In the genomic region with DNA sequence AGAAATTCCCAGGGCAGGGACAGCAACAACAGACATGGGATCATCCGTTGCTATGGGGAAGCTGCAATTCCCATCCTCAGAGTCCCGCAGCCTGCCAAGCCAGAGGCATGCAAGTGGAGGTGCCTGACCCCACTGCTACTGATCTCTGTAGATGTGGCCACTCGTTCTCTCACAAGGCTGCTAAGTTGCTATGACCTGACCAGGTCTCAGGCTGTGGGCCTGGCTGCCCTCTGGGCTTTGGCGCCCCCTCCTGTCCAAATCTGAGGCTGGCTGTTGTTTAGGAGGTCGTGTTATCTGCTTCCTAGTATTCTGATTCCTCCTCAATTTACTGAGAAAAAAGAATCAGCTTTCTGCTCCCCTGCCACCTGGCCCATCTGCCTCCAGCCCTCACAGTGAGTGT, we compare ENCODE assay signal across 8 mouse cellular contexts. TPM values are rescaled to one million over a fixed set of nuclear protein-coding genes. Genes with fewer than 3 reads are reported as not detected.
DNase-seq lines count a peak whose midpoint lies in the region; ATAC-seq and TF ChIP-seq lines count a peak whose summit lies in the region.

No protein-coding gene starts in this region.

- H3K4me1 ChIP-seq in embryonic facial prominence, embryonic 15.5 days, result no peaks in the 10 kb centered on the region
- H3K4me1 ChIP-seq in heart, postnatal 0 days (ENCODE audit: control insufficient read depth, insufficient read depth), result peaks cover 16% of the 10 kb centered on the region
- peaks cover 22% of the 10 kb centered on the region for H3K4me1 ChIP-seq in midbrain, embryonic 13.5 days (replicated peaks)
- no peaks in the 10 kb centered on the region for H3K4me1 ChIP-seq in thymus, adult 2 months (replicated peaks; ENCODE audit: control insufficient read depth, insufficient read depth, low read length)

- ATAC-seq in embryonic facial prominence, embryonic 15.5 days (ENCODE audit: insufficient number of reproducible peaks, low FRiP score, low TSS enrichment, low read depth), result peak; percentile 29; the same call in 1 of the 2 replicates
- ATAC-seq in heart, postnatal 0 days (ENCODE audit: insufficient read depth, low read depth), result peak; percentile 69; the same call in 1 of the 2 replicates
- peak; percentile 59 for ATAC-seq in midbrain, embryonic 13.5 days

- no peak overlapping the region for H3K27ac ChIP-seq in embryonic facial prominence, embryonic 15.5 days (replicated peaks)
- H3K27ac ChIP-seq in heart, postnatal 0 days (ENCODE audit: low read depth), result no peak overlapping the region
- H3K27ac ChIP-seq in midbrain, embryonic 13.5 days, result no peak overlapping the region
- H3K27ac ChIP-seq in thymus, adult 2 months (ENCODE audit: control insufficient read depth, insufficient read depth, low read length), result no peak overlapping the region

- peak; percentile 69 for TF ChIP-seq CTCF in heart, postnatal 0 days (IDR thresholded peaks at IDR 0.05; ENCODE audit: low read depth)
- TF ChIP-seq CTCF in thymus, adult 2 months (IDR thresholded peaks at IDR 0.05; ENCODE audit: borderline replicate concordance, control insufficient read depth, extremely low read depth, insufficient read depth, low read length, poor library complexity), result peak; percentile 83

- no peak for TF ChIP-seq EP300 in heart, postnatal 0 days (IDR thresholded peaks at IDR 0.05; ENCODE audit: low read depth)

- no peaks in the 10 kb centered on the region for H3K36me3 ChIP-seq in embryonic facial prominence, embryonic 15.5 days
- H3K36me3 ChIP-seq in heart, postnatal 0 days (replicated peaks; ENCODE audit: control insufficient read depth, insufficient read depth, low read length), result no peaks in the 10 kb centered on the region
- no peaks in the 10 kb centered on the region for H3K36me3 ChIP-seq in midbrain, embryonic 13.5 days
- no peaks in the 10 kb centered on the region for H3K36me3 ChIP-seq in thymus, adult 2 months (ENCODE audit: control insufficient read depth, insufficient read depth, low read length)

- H3K27me3 ChIP-seq in embryonic facial prominence, embryonic 15.5 days, result no peaks in the 10 kb centered on the region
- H3K27me3 ChIP-seq in heart, postnatal 0 days (ENCODE audit: control insufficient read depth, insufficient read depth, low read length), result no peaks in the 10 kb centered on the region
- no peaks in the 10 kb centered on the region for H3K27me3 ChIP-seq in midbrain, embryonic 13.5 days
- H3K27me3 ChIP-seq in thymus, adult 2 months (ENCODE audit: control insufficient read depth, insufficient read depth, low read length), result no peaks in the 10 kb centered on the region

- no peaks in the 10 kb centered on the region for H3K9me3 ChIP-seq in embryonic facial prominence, embryonic 15.5 days (replicated peaks)
- H3K9me3 ChIP-seq in heart, postnatal 0 days (replicated peaks; ENCODE audit: control insufficient read depth, low read length), result no peaks in the 10 kb centered on the region
- H3K9me3 ChIP-seq in midbrain, embryonic 13.5 days, result no peaks in the 10 kb centered on the region

- TF ChIP-seq POLR2A in thymus, adult 2 months (IDR thresholded peaks at IDR 0.05; ENCODE audit: control insufficient read depth, extremely low read depth, insufficient read depth, low read length, poor library complexity), result no peak

- no peak overlapping the region for H3K9ac ChIP-seq in embryonic facial prominence, embryonic 15.5 days
- H3K9ac ChIP-seq in heart, postnatal 0 days (replicated peaks; ENCODE audit: low read depth, low read length), result no peak overlapping the region
- no peak overlapping the region for H3K9ac ChIP-seq in midbrain, embryonic 13.5 days (replicated peaks)

- H3K4me3 ChIP-seq in embryonic facial prominence, embryonic 15.5 days (replicated peaks), result no peak overlapping the region
- H3K4me3 ChIP-seq in heart, postnatal 0 days (ENCODE audit: low read depth, low read length), result no peak overlapping the region
- no peak overlapping the region for H3K4me3 ChIP-seq in midbrain, embryonic 13.5 days (replicated peaks)
- H3K4me3 ChIP-seq in thymus, adult 2 months (ENCODE audit: control insufficient read depth, insufficient read depth, low read length), result no peak overlapping the region

- no peak overlapping the region for H3K4me2 ChIP-seq in embryonic facial prominence, embryonic 15.5 days (replicated peaks)
- H3K4me2 ChIP-seq in heart, postnatal 0 days (ENCODE audit: low read depth, low read length), result no peak overlapping the region
- H3K4me2 ChIP-seq in midbrain, embryonic 13.5 days (replicated peaks), result no peak overlapping the region

- WGBS in embryonic facial prominence, embryonic 15.5 days, result 34% methylated on average over 5 of the region's 5 CpGs
- 25% methylated on average over 5 of the region's 5 CpGs for WGBS in heart, postnatal 0 days
- WGBS in midbrain, embryonic 13.5 days, result 33% methylated on average over 5 of the region's 5 CpGs
- 48% methylated on average over 5 of the region's 5 CpGs for WGBS in thymus, adult 2 months

- DNase-seq in right cerebral cortex, postnatal 14 days, result peak; percentile 51
- DNase-seq in right cerebral cortex, postnatal 36 days (ENCODE audit: low spot score in 2 of 2), result no peak
- peak; percentile 75 for DNase-seq in brain, adult 2 months (ENCODE audit: low read depth, low spot score)
- DNase-seq in heart, postnatal 0 days (ENCODE audit: low spot score), result no peak
- peak; percentile 69 to 70 for DNase-seq in kidney, postnatal 4 days
- DNase-seq in thymus, adult 2 months, result peak; percentile 66

RNA-seq across cellular contexts. Expression of gene Shld1, which starts 29.4 kb away (rescaled TPM):
- 12.7 and 15.7 TPM in 2 replicates for polyA plus RNA-seq in embryonic facial prominence, embryonic 15.5 days (2015; fragmentation: Nextera tagmentation; extraction: Ambion mirVana)
- total RNA-seq in heart, postnatal 0 days (2014; rRNA removed; ENCODE audit: low replicate concordance), result 23.3 and 24.1 TPM in 2 replicates
- polyA plus RNA-seq in heart, postnatal 0 days (2015; fragmentation: Nextera tagmentation; extraction: Ambion mirVana), result 14.1 and 16.4 TPM in 2 replicates
- 22.2 and 23.5 TPM in 2 replicates for polyA plus RNA-seq in midbrain, embryonic 13.5 days (2015; fragmentation: Nextera tagmentation; extraction: Ambion mirVana)
- 13.1 and 20.8 TPM in 2 replicates for polyA plus RNA-seq in thymus, adult 2 months (2012; rRNA removed)

Comparison
In these comparisons a context has a peak if more than half of its experiments do, and no peak if none do; other contexts are left out.
1. DNase-seq: peak in right cerebral cortex, postnatal 14 days (single experiment), brain, adult 2 months (single experiment), kidney, postnatal 4 days (2 of 2) and thymus, adult 2 months (single experiment); none in right cerebral cortex, postnatal 36 days (0 of 2) and heart, postnatal 0 days (single experiment).
2. Peak in every context shown above with its lines, with median percentiles within 50 percentile points of each other: ATAC-seq.